Mouse (Mus musculus) lung, embryonic 14.5 days (tissue): ENCODE data around the gene Mrtfa. TPM values are rescaled to one million over a fixed set of nuclear protein-coding genes. Genes with fewer than 3 reads are reported as not detected.

Source experiments
- ATAC-seq: fragments of 200-750 bp; cut with Nextera tagmentation; 2 replicates; pipeline ENCODE4 v1.8.0; 2017; ENCODE audit warnings: mild to moderate bottlenecking, moderate TSS enrichment, moderate library complexity; ENCODE audit not compliant: insufficient read depth
- DNase-seq: peaks from one replicate; pipeline ENCODE4 v3.0.0-alpha.2; 2015
- H3K27ac ChIP-seq: fragments of 300-500 bp; sonication (generic); 2 replicates; pipeline ENCODE4 v1.5.1; 2014; ENCODE audit warnings: low read depth, mild to moderate bottlenecking, moderate library complexity
- H3K27me3 ChIP-seq: fragments of 300-500 bp; sonication (generic); 2 replicates; pipeline ENCODE4 v1.6.1; 2014; ENCODE audit warnings: low read length, control low read depth; ENCODE audit not compliant: insufficient read depth
- H3K36me3 ChIP-seq: fragments of 300-500 bp; sonication (generic); 2 replicates; pipeline ENCODE4 v1.6.1; 2014; ENCODE audit warnings: control low read depth; ENCODE audit not compliant: insufficient read depth
- H3K4me1 ChIP-seq: fragments of 300-500 bp; sonication (generic); 2 replicates; pipeline ENCODE4 v1.6.1; 2014; ENCODE audit warnings: antibody characterized with exemption, control low read depth; ENCODE audit not compliant: insufficient read depth
- H3K4me2 ChIP-seq: fragments of 300-500 bp; sonication (generic); 2 replicates; pipeline ENCODE4 v1.6.1; 2014; ENCODE audit warnings: mild to moderate bottlenecking
- H3K4me3 ChIP-seq: fragments of 300-500 bp; sonication (generic); 2 replicates; pipeline ENCODE4 v1.5.1; 2014; ENCODE audit warnings: low read depth, low read length
- H3K9ac ChIP-seq: fragments of 300-500 bp; sonication (generic); 2 replicates; pipeline ENCODE4 v1.6.1; 2014
- H3K9me3 ChIP-seq: fragments of 300-500 bp; sonication (generic); 2 replicates; pipeline ENCODE4 v1.6.1; 2016; ENCODE audit warnings: low read depth, low read length, control low read depth
- CTCF ChIP-seq: IDR thresholded peaks from 2 replicates; pipeline ENCODE4 v1.5.1; 2016; ENCODE audit warnings: antibody characterized with exemption, low read depth
- WGBS: fragments of 180-500 bp; shearing (Covaris S2); extraction: QIAGEN DNeasy Blood & Tissue Kit; methylation state at CpG from one replicate; pipeline ENCODE4 v1.1.7; 2014; 5-methylcytosine and 5-hydroxymethylcytosine counted together
- polyA plus RNA-seq: library from polyadenylated mRNA; unstranded; fragments of >200 nt; fragmentation: Nextera tagmentation; extraction: Ambion mirVana; gene quantifications from 2 replicates; pipeline ENCODE4 v1.2.1, GENCODE M21; 2014

The Mrtfa gene
- polyA plus RNA-seq, 1 experiment from 2014 or later: 28.9 TPM

- no peak for TF ChIP-seq CTCF
Observed at GRCm38 (mm10) chr15:81038419-81038818, 152.1 kb downstream of the Mrtfa start.

GRCm38 (mm10) chr15:81035417-81036162 is 155.0 kb downstream of the Mrtfa start:
- peak; percentile 15 for DNase-seq
- Histone ChIP-seq H3K27ac (peak overlapping the region; percentile 1; the same call in 1 of the 2 replicates), H3K4me1 (peaks cover 8% of the 10 kb centered on the region; the same call in 1 of the 2 replicates), H3K36me3 (no peaks in the 10 kb centered on the region), H3K9ac (no peak overlapping the region), H3K4me2 (no peak overlapping the region), H3K27me3 (no peaks in the 10 kb centered on the region), H3K9me3 (no peaks in the 10 kb centered on the region), H3K4me3 (no peak overlapping the region)
- 60% methylated on average over 12 of the region's 12 CpGs for WGBS
- ATAC-seq: no peak
- no peak for TF ChIP-seq CTCF

More at GRCm38 (mm10) chr15:81038419-81038818, 152.1 kb downstream of the Mrtfa start:
- Histone ChIP-seq H3K36me3 (no peaks in the 10 kb centered on the region), H3K4me2 (no peak overlapping the region), H3K9ac (no peak overlapping the region), H3K4me1 (peaks cover 8% of the 10 kb centered on the region; the same call in 1 of the 2 replicates), H3K4me3 (no peak overlapping the region), H3K27ac (no peak overlapping the region), H3K9me3 (no peaks in the 10 kb centered on the region), H3K27me3 (no peaks in the 10 kb centered on the region)
- DNase-seq: no peak
- 85% methylated on average over 5 of the region's 5 CpGs for WGBS
- no peak for ATAC-seq

- no peak for DNase-seq
- no peaks in the 10 kb centered on the region for H3K36me3 ChIP-seq
- H3K9me3 ChIP-seq: no peaks in the 10 kb centered on the region
- no peak overlapping the region for H3K9ac ChIP-seq
- H3K4me1 ChIP-seq: peaks cover 8% of the 10 kb centered on the region; the same call in 1 of the 2 replicates
- no peak for TF ChIP-seq CTCF
- ATAC-seq: no peak
- no peaks in the 10 kb centered on the region for H3K27me3 ChIP-seq
- H3K4me3 ChIP-seq: no peak overlapping the region
- H3K4me2 ChIP-seq: no peak overlapping the region
- 66% methylated on average over 6 of the region's 6 CpGs for WGBS
- H3K27ac ChIP-seq: no peak overlapping the region
Observed at GRCm38 (mm10) chr15:81034119-81034518, 156.4 kb downstream of the Mrtfa start.

- H3K36me3 ChIP-seq: no peaks in the 10 kb centered on the region
- no peak for TF ChIP-seq CTCF
- H3K27ac ChIP-seq: no peak overlapping the region
- WGBS: 36% methylated on average over 9 of the region's 9 CpGs
- ATAC-seq: peak; percentile 55; the same call in 1 of the 2 replicates
- H3K9ac ChIP-seq: no peak overlapping the region
- peak; percentile 58 for DNase-seq
- no peaks in the 10 kb centered on the region for H3K9me3 ChIP-seq
- H3K4me3 ChIP-seq: no peak overlapping the region
- H3K4me2 ChIP-seq: no peak overlapping the region
- H3K27me3 ChIP-seq: no peaks in the 10 kb centered on the region
- H3K4me1 ChIP-seq: peaks cover 8% of the 10 kb centered on the region; the same call in 1 of the 2 replicates
Observed at GRCm38 (mm10) chr15:81032941-81033629, 157.5 kb downstream of the Mrtfa start.

GRCm38 (mm10) chr15:81031611-81032010 is 158.9 kb downstream of the Mrtfa start:
- H3K4me2 ChIP-seq: no peak overlapping the region
- TF ChIP-seq CTCF: no peak
- WGBS: 72% methylated on average over 4 of the region's 4 CpGs
- no peak overlapping the region for H3K27ac ChIP-seq
- peaks cover 8% of the 10 kb centered on the region; the same call in 1 of the 2 replicates for H3K4me1 ChIP-seq
- H3K36me3 ChIP-seq: no peaks in the 10 kb centered on the region
- no peaks in the 10 kb centered on the region for H3K27me3 ChIP-seq
- ATAC-seq (no peak), DNase-seq (no peak)
- H3K9me3 ChIP-seq: no peaks in the 10 kb centered on the region
- H3K4me3 ChIP-seq: no peak overlapping the region
- H3K9ac ChIP-seq: no peak overlapping the region

- 70% methylated on average over 10 of the region's 10 CpGs for WGBS
- no peak for ATAC-seq
Observed at GRCm38 (mm10) chr15:81030891-81031425, 159.6 kb downstream of the Mrtfa start.

More at GRCm38 (mm10) chr15:81030891-81031425, 159.6 kb downstream of the Mrtfa start:
- Histone ChIP-seq H3K27ac (no peak overlapping the region), H3K27me3 (no peaks in the 10 kb centered on the region), H3K4me1 (peaks cover 8% of the 10 kb centered on the region; the same call in 1 of the 2 replicates), H3K4me2 (no peak overlapping the region), H3K36me3 (no peaks in the 10 kb centered on the region), H3K9ac (no peak overlapping the region), H3K9me3 (no peaks in the 10 kb centered on the region), H3K4me3 (no peak overlapping the region)
- TF ChIP-seq CTCF: no peak
- DNase-seq: no peak
